Mouse (Mus musculus) MEL (cell line): ENCODE measurements around the gene Gtf3c4. TPM values are rescaled to one million over a fixed set of nuclear protein-coding genes. Genes with fewer than 3 reads are reported as not detected.
A peak's percentile ranks its signal among the peaks of the same experiment; 100 is the strongest.

Experiments used
- DNase-seq: peaks from one replicate; pipeline ENCODE4 v3.0.0; 2011; ENCODE audit warnings: low read depth, low spot score
- H3K27ac ChIP-seq: 2 replicates; pipeline ENCODE4 v1.5.1; 2012; ENCODE audit warnings: low read depth, mild to moderate bottlenecking, control low read depth, low read length, moderate library complexity; ENCODE audit not compliant: control insufficient read depth
- H3K27me3 ChIP-seq, 2 experiments: fragments of 150-350 bp in 1 of 2; sonication (generic) in 1 of 2; 2 replicates each; pipeline ENCODE4 v1.6.1; 2012; ENCODE audit warnings: low read length in 2 of 2, mild to moderate bottlenecking in 2 of 2, improper control_type of control experiment in 1 of 2, moderate library complexity in 1 of 2; ENCODE audit not compliant: insufficient read depth in 2 of 2, control insufficient read depth in 1 of 2
- H3K36me3 ChIP-seq, 2 experiments: 2 replicates each; pipeline ENCODE4 v1.6.1; 2012 to 2014; ENCODE audit warnings: low read length in 2 of 2, improper control_type of control experiment in 1 of 2, inconsistent platforms in 1 of 2, mild to moderate bottlenecking in 1 of 2; ENCODE audit not compliant: insufficient read depth in 2 of 2, control insufficient read depth in 1 of 2
- H3K4me1 ChIP-seq, 2 experiments: fragments of 150-350 bp in 1 of 2; sonication (generic) in 1 of 2; 2 replicates each; pipeline ENCODE4 v1.6.1; 2012; ENCODE audit warnings: low read length in 2 of 2, improper control_type of control experiment in 1 of 2, mild to moderate bottlenecking in 1 of 2; ENCODE audit not compliant: insufficient read depth in 2 of 2, control insufficient read depth in 1 of 2
- H3K4me3 ChIP-seq, 2 experiments: fragments of 150-350 bp in 1 of 2; sonication (generic) in 1 of 2; 2 replicates each; pipeline ENCODE4 v1.5.1; 2012; ENCODE audit warnings: low read depth in 2 of 2, low read length in 2 of 2, mild to moderate bottlenecking in 2 of 2, moderate library complexity in 2 of 2, control low read depth in 1 of 2, improper control_type of control experiment in 1 of 2; ENCODE audit not compliant: control insufficient read depth in 1 of 2, insufficient read depth in 1 of 2
- H3K79me2 ChIP-seq: 2 replicates; pipeline ENCODE4 v1.6.1; 2012; ENCODE audit warnings: mild to moderate bottlenecking, low read length, moderate library complexity; ENCODE audit not compliant: control insufficient read depth, poor library complexity, insufficient read depth
- H3K9ac ChIP-seq: 2 replicates; pipeline ENCODE4 v1.6.1; 2012; ENCODE audit warnings: low read depth, mild to moderate bottlenecking, control low read depth, low read length, moderate library complexity; ENCODE audit not compliant: control insufficient read depth, poor library complexity, severe bottlenecking
- H3K9me3 ChIP-seq: fragments of 150-350 bp; sonication (generic); replicated peaks from 2 replicates; pipeline ENCODE4 v1.6.1; 2012; ENCODE audit warnings: mild to moderate bottlenecking, low read length, improper control_type of control experiment, moderate library complexity; ENCODE audit not compliant: insufficient read depth
- CHD1 ChIP-seq: IDR thresholded peaks from 2 replicates; pipeline ENCODE4 v1.6.1; 2012; ENCODE audit warnings: low read depth, mild to moderate bottlenecking, inconsistent platforms, low read length, improper control_type of control experiment
- ELF1 ChIP-seq: IDR thresholded peaks from 2 replicates; pipeline ENCODE4 v1.6.1; 2014; ENCODE audit warnings: low read depth, mild to moderate bottlenecking, inconsistent platforms, low read length, improper control_type of control experiment, moderate library complexity
- GABPA ChIP-seq: IDR thresholded peaks from 2 replicates; pipeline ENCODE4 v1.6.1; 2012; ENCODE audit warnings: low read depth, mild to moderate bottlenecking, inconsistent platforms, low read length, improper control_type of control experiment, moderate library complexity
- GATA1 ChIP-seq: IDR thresholded peaks from 2 replicates; pipeline ENCODE4 v1.6.1; 2011; ENCODE audit warnings: low read depth, low read length, improper control_type of control experiment
- JUND ChIP-seq: IDR thresholded peaks from 2 replicates; pipeline ENCODE4 v1.6.1; 2011; ENCODE audit warnings: low read depth, mild to moderate bottlenecking, improper control_type of control experiment, low read length
- MAFK ChIP-seq: IDR thresholded peaks from 2 replicates; pipeline ENCODE4 v1.6.1; 2011; ENCODE audit warnings: low read depth, mild to moderate bottlenecking, low read length, improper control_type of control experiment, borderline replicate concordance
- MAX ChIP-seq: IDR thresholded peaks from 2 replicates; pipeline ENCODE4 v1.6.1; 2011; ENCODE audit warnings: low read length, improper control_type of control experiment
- MYB ChIP-seq: IDR thresholded peaks from 2 replicates; pipeline ENCODE4 v1.6.1; 2011; ENCODE audit warnings: mild to moderate bottlenecking, low read depth, low read length, improper control_type of control experiment
- MYC ChIP-seq: IDR thresholded peaks from 2 replicates; pipeline ENCODE4 v1.6.1; 2011; ENCODE audit warnings: low read depth, mild to moderate bottlenecking, low read length, improper control_type of control experiment, moderate library complexity
- POLR2A ChIP-seq, 2 experiments: IDR thresholded peaks; 2 replicates each; pipeline ENCODE4 v1.6.1; 2011 to 2012; ENCODE audit warnings: low read length in 2 of 2, mild to moderate bottlenecking in 2 of 2, control low read depth in 1 of 2, improper control_type of control experiment in 1 of 2, low read depth in 1 of 2, moderate library complexity in 1 of 2; ENCODE audit not compliant: control insufficient read depth in 1 of 2, insufficient read depth in 1 of 2, poor library complexity in 1 of 2
- POLR2AphosphoS2 ChIP-seq: IDR thresholded peaks from 2 replicates; pipeline ENCODE4 v1.6.1; 2011; ENCODE audit warnings: low read length, improper control_type of control experiment
- SMC3 ChIP-seq: IDR thresholded peaks from 2 replicates; pipeline ENCODE4 v1.6.1; 2011; ENCODE audit warnings: low read depth, low read length, improper control_type of control experiment
- TAL1 ChIP-seq: IDR thresholded peaks from 2 replicates; pipeline ENCODE4 v1.6.1; 2012; ENCODE audit warnings: mild to moderate bottlenecking, inconsistent platforms, low read length, moderate library complexity, mixed read lengths
- TBP ChIP-seq: IDR thresholded peaks from 2 replicates; pipeline ENCODE4 v1.8.0; 2011; ENCODE audit warnings: low read depth, low read length, improper control_type of control experiment
- TCF12 ChIP-seq: IDR thresholded peaks from 2 replicates; pipeline ENCODE4 v1.6.1; 2014; ENCODE audit warnings: low read depth, mild to moderate bottlenecking, inconsistent platforms, low read length, improper control_type of control experiment, moderate library complexity
- UBTF ChIP-seq: IDR thresholded peaks from 2 replicates; pipeline ENCODE4 v1.6.1; 2012; ENCODE audit warnings: low read depth, mild to moderate bottlenecking, inconsistent platforms, low read length, improper control_type of control experiment, moderate library complexity, borderline replicate concordance; ENCODE audit not compliant: insufficient read depth
- USF1 ChIP-seq: IDR thresholded peaks from 2 replicates; pipeline ENCODE4 v1.6.1; 2014; ENCODE audit warnings: low read depth, mild to moderate bottlenecking, inconsistent platforms, low read length, improper control_type of control experiment, moderate library complexity
- USF2 ChIP-seq, 2 experiments: IDR thresholded peaks; 2 replicates each; pipeline ENCODE4 v1.6.1; 2011 to 2012; ENCODE audit warnings: improper control_type of control experiment in 2 of 2, low read length in 2 of 2, borderline replicate concordance in 1 of 2, inconsistent platforms in 1 of 2, low read depth in 1 of 2, mild to moderate bottlenecking in 1 of 2; ENCODE audit not compliant: insufficient read depth in 1 of 2
- ZKSCAN1 ChIP-seq: IDR thresholded peaks from 2 replicates; pipeline ENCODE4 v1.6.1; 2012; ENCODE audit warnings: low read depth, mild to moderate bottlenecking, inconsistent platforms, low read length, improper control_type of control experiment, moderate library complexity
- ZMIZ1 ChIP-seq: IDR thresholded peaks from 2 replicates; pipeline ENCODE4 v1.6.1; 2012; ENCODE audit warnings: low read depth, mild to moderate bottlenecking, inconsistent platforms, low read length, improper control_type of control experiment, moderate library complexity
- ZNF384 ChIP-seq: IDR thresholded peaks from 2 replicates; pipeline ENCODE4 v1.6.1; 2012; ENCODE audit warnings: low read depth, mild to moderate bottlenecking, inconsistent platforms, low read length, improper control_type of control experiment
- polyA plus RNA-seq, 2 experiments: library from polyadenylated mRNA; stranded (reverse) in 1 of 2; unstranded in 1 of 2; fragments of >175 nt in 1 of 2; fragments of >200 nt in 1 of 2; gene quantifications; 2 replicates each; pipeline versions ENCODE4 v1.2.1 to v1.2.4; 2012; ENCODE audit warnings: low replicate concordance in 2 of 2, low read depth in 1 of 2; ENCODE audit not compliant: insufficient read length in 2 of 2, insufficient read depth in 1 of 2, missing spikeins in 1 of 2
- total RNA-seq: library from RNA; depleted of rRNA; stranded (reverse); fragments of 300-350 nt; gene quantifications from 2 replicates; pipeline ENCODE4 v1.2.3, GENCODE M21; 2012

Gtf3c4 gene
- total and polyA plus RNA-seq, 3 experiments = 28.3 to 37.4 TPM; not detected in 1

DNA sequence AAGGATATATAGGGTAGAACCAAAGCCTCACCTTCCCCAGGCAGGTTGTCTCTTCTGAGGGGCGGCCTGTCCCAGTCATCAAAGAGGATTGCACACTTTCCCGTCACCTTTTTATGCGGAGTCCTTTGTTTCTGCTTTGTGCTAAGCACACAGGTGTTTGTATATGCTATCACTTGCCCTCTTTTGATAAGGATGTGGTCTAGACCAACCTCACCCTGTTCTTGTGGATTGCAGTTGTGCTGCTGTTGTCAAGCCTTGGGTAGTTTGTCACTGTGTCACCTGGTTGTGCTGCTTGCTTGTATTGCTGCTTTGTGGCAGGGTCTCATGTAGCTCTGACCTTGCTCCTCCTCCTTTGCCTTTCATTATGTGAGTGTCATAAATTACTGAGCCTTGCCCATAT is 12.4 kb upstream of the Gtf3c4 start:
- Histone ChIP-seq H3K27ac (no peak overlapping the region), H3K27me3 (no peaks in the 10 kb centered on the region), H3K9ac (no peak overlapping the region), H3K4me1 (no peaks in the 10 kb centered on the region), H3K4me3 (no peak overlapping the region), H3K79me2 (peaks cover 3% of the 10 kb centered on the region; the same call in 1 of the 2 replicates), H3K36me3 (peaks cover 0 to 10% of the 10 kb centered on the region in 2 experiments; a peak in 3 of 4 replicates), H3K9me3 (no peaks in the 10 kb centered on the region)
- no peak for DNase-seq
- TF ChIP-seq UBTF = no peak
- no peak for TF ChIP-seq MYC
- TF ChIP-seq MAFK = no peak
- no peak for TF ChIP-seq SMC3
- TF ChIP-seq TAL1 = no peak
- TF ChIP-seq TCF12 = no peak
- no peak for TF ChIP-seq ELF1
- no peak for TF ChIP-seq USF2 (IDR thresholded peaks at IDR 0.05; ENCODE audit: borderline replicate concordance in 1 of 2, insufficient read depth in 1 of 2, low read depth in 1 of 2, low read length in 2 of 2)

- Histone ChIP-seq H3K27ac (no peak overlapping the region), H3K9ac (no peak overlapping the region), H3K4me1 (no peaks in the 10 kb centered on the region), H3K4me3 (no peak overlapping the region), H3K79me2 (peaks cover 5% of the 10 kb centered on the region; the same call in 1 of the 2 replicates), H3K36me3 (peaks cover 0 to 21% of the 10 kb centered on the region in 2 experiments; a peak in 3 of 4 replicates), H3K9me3 (no peaks in the 10 kb centered on the region), H3K27me3 (no peaks in the 10 kb centered on the region)
- no peak for TF ChIP-seq USF1
- no peak for TF ChIP-seq USF2 (IDR thresholded peaks at IDR 0.05; ENCODE audit: borderline replicate concordance in 1 of 2, insufficient read depth in 1 of 2, low read depth in 1 of 2, low read length in 2 of 2)
- no peak for TF ChIP-seq TBP
- no peak for TF ChIP-seq JUND
- TF ChIP-seq CHD1 = no peak
- TF ChIP-seq TCF12 = no peak
- TF ChIP-seq POLR2AphosphoS2 = no peak
- DNase-seq = no peak
Measured at GRCm38 (mm10) chr2:28848879-28849278, 8.7 kb upstream of the Gtf3c4 start.

- peaks cover 13 to 29% of the 10 kb centered on the region in 2 experiments for H3K36me3 ChIP-seq
- H3K9ac ChIP-seq = no peak overlapping the region
- H3K4me1 ChIP-seq = peaks cover 5 to 14% of the 10 kb centered on the region in 2 experiments; a peak in 3 of 4 replicates
- no peak for DNase-seq
- peaks cover 58% of the 10 kb centered on the region for H3K79me2 ChIP-seq
- H3K9me3 ChIP-seq = no peaks in the 10 kb centered on the region
- no peak for TF ChIP-seq POLR2A (IDR thresholded peaks at IDR 0.05; ENCODE audit: control insufficient read depth in 1 of 2, insufficient read depth in 1 of 2, low read depth in 1 of 2, low read length in 2 of 2, poor library complexity in 1 of 2)
- TF ChIP-seq MYB = no peak
- TF ChIP-seq GATA1 = 0 out of 2 replicates have a peak, but pooled peaks have one; percentile 19
- TF ChIP-seq ZNF384 = 0 out of 2 replicates have a peak, but pooled peaks have one; percentile 33
- no peak for TF ChIP-seq ZMIZ1
- no peak for TF ChIP-seq SMC3
- TF ChIP-seq GABPA = no peak
- TF ChIP-seq MAX = no peak
- TF ChIP-seq TCF12 = no peak
- no peak for TF ChIP-seq ZKSCAN1
- no peak for TF ChIP-seq UBTF
- H3K27me3 ChIP-seq = no peaks in the 10 kb centered on the region
- H3K4me3 ChIP-seq = no peak overlapping the region; a peak in 1 of 4 replicates
- no peak overlapping the region for H3K27ac ChIP-seq
Measured at GRCm38 (mm10) chr2:28842042-28842441, 1.9 kb upstream of the Gtf3c4 start.
